Mouse (Mus musculus) forebrain, embryonic 16.5 days (tissue): Measurements from ENCODE around the gene Rab14. TPM values are rescaled to one million over a fixed set of nuclear protein-coding genes. Genes with fewer than 3 reads are reported as not detected.

Experiments
- ATAC-seq: fragments of 200-750 bp; cut with Nextera tagmentation; 2 replicates; pipeline ENCODE4 v1.8.0; 2017; ENCODE audit warnings: mild to moderate bottlenecking, moderate library complexity
- H3K27ac ChIP-seq: fragments of 300-500 bp; sonication (generic); 2 replicates; pipeline ENCODE4 v1.5.1; 2014; ENCODE audit warnings: low read length, control low read depth
- H3K27me3 ChIP-seq: fragments of 300-500 bp; sonication (generic); replicated peaks from 2 replicates; pipeline ENCODE4 v1.6.1; 2014; ENCODE audit warnings: low read length; ENCODE audit not compliant: control insufficient read depth, insufficient read depth
- H3K36me3 ChIP-seq: fragments of 300-500 bp; sonication (generic); 2 replicates; pipeline ENCODE4 v1.6.1; 2014; ENCODE audit not compliant: control insufficient read depth, insufficient read depth
- H3K4me1 ChIP-seq: fragments of 300-500 bp; sonication (generic); replicated peaks from 2 replicates; pipeline ENCODE4 v1.6.1; 2014; ENCODE audit warnings: low read length; ENCODE audit not compliant: control insufficient read depth, insufficient read depth
- H3K4me2 ChIP-seq: fragments of 300-500 bp; sonication (generic); 2 replicates; pipeline ENCODE4 v1.6.1; 2014; ENCODE audit warnings: mild to moderate bottlenecking, low read length, control low read depth
- H3K4me3 ChIP-seq: fragments of 300-500 bp; sonication (generic); replicated peaks from 2 replicates; pipeline ENCODE4 v1.5.1; 2014; ENCODE audit warnings: mild to moderate bottlenecking, low read length, control low read depth
- H3K9ac ChIP-seq: fragments of 300-500 bp; sonication (generic); replicated peaks from 2 replicates; pipeline ENCODE4 v1.6.1; 2014; ENCODE audit warnings: low read depth, low read length, control low read depth
- H3K9me3 ChIP-seq: fragments of 300-500 bp; sonication (generic); 2 replicates; pipeline ENCODE4 v1.6.1; 2016; ENCODE audit warnings: low read length; ENCODE audit not compliant: control insufficient read depth
- WGBS: fragments of 180-500 bp; shearing (Covaris S2); extraction: QIAGEN DNeasy Blood & Tissue Kit; methylation state at CpG from one replicate; pipeline ENCODE4 v1.1.7; 2014; 5-methylcytosine and 5-hydroxymethylcytosine counted together
- polyA plus RNA-seq: library from polyadenylated mRNA; unstranded; fragments of >200 nt; fragmentation: Nextera tagmentation; extraction: Ambion mirVana; gene quantifications from 2 replicates; pipeline ENCODE4 v1.2.1, GENCODE M21; 2015

Rab14 gene
- polyA plus RNA-seq, 1 experiment from 2014 or later: 405 TPM

GRCm38 (mm10) chr2:35208054-35208453 is 7.1 kb upstream of the Rab14 start:
- WGBS: 83% methylated on average over 3 of the region's 3 CpGs
- H3K27me3 ChIP-seq: no peaks in the 10 kb centered on the region
- no peak overlapping the region for H3K4me3 ChIP-seq
- no peak for ATAC-seq
- no peaks in the 10 kb centered on the region for H3K4me1 ChIP-seq
- no peaks in the 10 kb centered on the region for H3K36me3 ChIP-seq
- no peak overlapping the region for H3K4me2 ChIP-seq
- no peak overlapping the region for H3K9ac ChIP-seq
- H3K9me3 ChIP-seq: no peaks in the 10 kb centered on the region
- no peak overlapping the region for H3K27ac ChIP-seq

DNA sequence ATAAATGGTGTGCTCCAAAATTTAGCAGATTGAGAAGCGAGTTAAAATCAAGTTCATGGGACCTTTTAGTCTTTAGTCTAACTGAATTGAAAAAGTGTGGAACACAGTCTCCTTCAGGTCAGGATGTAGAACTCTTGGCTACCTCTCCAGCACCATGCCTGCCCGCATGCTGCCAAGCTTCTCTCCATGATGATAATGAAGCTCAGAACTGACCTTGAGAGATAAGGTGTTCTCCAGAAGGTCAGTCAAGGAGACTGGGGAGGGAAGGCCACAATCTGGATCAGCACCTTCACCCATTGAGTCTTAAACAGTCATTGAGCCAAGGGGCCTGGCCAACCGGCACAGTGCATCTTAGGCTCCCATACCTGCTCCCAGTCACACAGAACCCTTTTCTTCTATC is 5.8 kb upstream of the Rab14 start:
- H3K4me1 ChIP-seq: no peaks in the 10 kb centered on the region
- ATAC-seq: no peak
- no peaks in the 10 kb centered on the region for H3K27me3 ChIP-seq
- no peak overlapping the region for H3K4me2 ChIP-seq
- no peak overlapping the region for H3K9ac ChIP-seq
- H3K4me3 ChIP-seq: no peak overlapping the region
- WGBS: 89% methylated on average over 3 of the region's 3 CpGs
- no peak overlapping the region for H3K27ac ChIP-seq
- H3K9me3 ChIP-seq: no peaks in the 10 kb centered on the region
- no peaks in the 10 kb centered on the region for H3K36me3 ChIP-seq

DNA sequence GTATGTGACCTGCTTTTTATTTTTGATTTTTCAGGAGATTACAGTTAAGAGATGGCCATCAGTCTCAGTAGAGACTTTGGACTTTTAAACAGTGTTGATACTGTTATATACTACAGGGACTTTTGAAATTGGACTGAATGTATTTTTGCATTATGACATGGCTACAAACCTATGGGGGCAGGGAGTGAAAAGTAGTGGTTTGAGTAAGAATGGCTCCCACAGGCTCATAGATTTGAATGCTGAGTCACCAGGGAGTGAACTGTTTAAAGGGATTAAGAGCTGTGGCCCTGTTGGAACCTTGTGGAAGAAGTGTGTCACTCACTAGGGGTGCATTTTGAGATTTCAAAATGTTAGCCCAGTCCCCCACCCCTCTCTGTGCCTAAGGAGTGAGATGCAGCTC is 2.8 kb upstream of the Rab14 start:
- no peak overlapping the region for H3K4me2 ChIP-seq
- H3K36me3 ChIP-seq: no peaks in the 10 kb centered on the region
- H3K27me3 ChIP-seq: no peaks in the 10 kb centered on the region
- no peak overlapping the region for H3K27ac ChIP-seq
- H3K9ac ChIP-seq: no peak overlapping the region
- no peaks in the 10 kb centered on the region for H3K9me3 ChIP-seq
- H3K4me1 ChIP-seq: peaks cover 10% of the 10 kb centered on the region
- no peak overlapping the region for H3K4me3 ChIP-seq
- ATAC-seq: no peak

GRCm38 (mm10) chr2:35199971-35200897 is 686 bp downstream of the Rab14 start:
- Histone ChIP-seq H3K36me3 (no peaks in the 10 kb centered on the region), H3K4me3 (peak overlapping the region; percentile 65), H3K9ac (peak overlapping the region; percentile 97), H3K4me1 (peaks cover 18% of the 10 kb centered on the region), H3K27ac (peak overlapping the region; percentile 98), H3K27me3 (no peaks in the 10 kb centered on the region), H3K4me2 (peak overlapping the region; percentile 67), H3K9me3 (no peaks in the 10 kb centered on the region)
- WGBS: under 1% methylated on average over 78 of the region's 90 CpGs
- peak; percentile 65 for ATAC-seq

GRCm38 (mm10) chr2:35199541-35199940 is 1.4 kb downstream of the Rab14 start:
- peak overlapping the region; percentile 67 for H3K4me2 ChIP-seq
- 9% methylated on average over 5 of the region's 5 CpGs for WGBS
- H3K36me3 ChIP-seq: no peaks in the 10 kb centered on the region
- H3K9me3 ChIP-seq: no peaks in the 10 kb centered on the region
- peaks cover 18% of the 10 kb centered on the region for H3K4me1 ChIP-seq
- peak overlapping the region; percentile 65 for H3K4me3 ChIP-seq
- peak overlapping the region; percentile 97 for H3K9ac ChIP-seq
- no peaks in the 10 kb centered on the region for H3K27me3 ChIP-seq
- no peak overlapping the region for H3K27ac ChIP-seq
- no peak for ATAC-seq

GRCm38 (mm10) chr2:35195626-35196544 is 5.0 kb downstream of the Rab14 start:
- Histone ChIP-seq H3K4me1 (peaks cover 15% of the 10 kb centered on the region), H3K9me3 (no peaks in the 10 kb centered on the region), H3K27me3 (no peaks in the 10 kb centered on the region), H3K4me3 (no peak overlapping the region), H3K4me2 (no peak overlapping the region), H3K9ac (no peak overlapping the region), H3K36me3 (no peaks in the 10 kb centered on the region), H3K27ac (no peak overlapping the region)
- no peak for ATAC-seq
- WGBS: 83% methylated on average over 6 of the region's 6 CpGs

DNA sequence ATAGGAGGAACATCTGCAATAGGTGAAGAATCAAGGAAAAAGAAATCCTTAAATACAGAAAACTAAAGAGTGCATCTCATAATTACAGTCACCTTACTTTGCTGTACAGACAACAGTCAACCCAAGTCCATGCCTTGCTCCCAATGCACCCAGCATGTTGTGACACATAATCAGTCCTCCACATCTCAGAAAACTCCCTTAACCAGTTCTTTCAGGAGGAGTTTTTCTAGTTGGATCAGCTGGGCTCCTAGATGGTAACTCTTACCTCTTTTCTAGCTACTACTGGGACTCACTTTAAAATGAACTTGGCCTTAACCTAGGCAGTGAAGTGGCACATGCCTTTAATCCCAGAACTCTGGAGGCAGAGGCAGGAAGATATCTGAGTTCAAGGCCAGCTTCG is 6.9 kb downstream of the Rab14 start:
- no peaks in the 10 kb centered on the region for H3K9me3 ChIP-seq
- H3K27me3 ChIP-seq: no peaks in the 10 kb centered on the region
- H3K4me3 ChIP-seq: no peak overlapping the region
- peaks cover 4% of the 10 kb centered on the region for H3K36me3 ChIP-seq
- WGBS: 79% methylated on average over 1 of the region's 1 CpGs
- ATAC-seq: no peak
- H3K4me2 ChIP-seq: no peak overlapping the region
- H3K9ac ChIP-seq: no peak overlapping the region
- H3K4me1 ChIP-seq: peaks cover 8% of the 10 kb centered on the region
- H3K27ac ChIP-seq: no peak overlapping the region

GRCm38 (mm10) chr2:35188929-35189328 is 12.0 kb downstream of the Rab14 start:
- no peak overlapping the region for H3K4me3 ChIP-seq
- no peaks in the 10 kb centered on the region for H3K27me3 ChIP-seq
- H3K36me3 ChIP-seq: peaks cover 9% of the 10 kb centered on the region
- H3K4me2 ChIP-seq: no peak overlapping the region
- no peaks in the 10 kb centered on the region for H3K4me1 ChIP-seq
- ATAC-seq: no peak
- H3K9me3 ChIP-seq: no peaks in the 10 kb centered on the region
- no peak overlapping the region for H3K9ac ChIP-seq
- WGBS: 87% methylated on average over 5 of the region's 5 CpGs
- H3K27ac ChIP-seq: no peak overlapping the region

DNA sequence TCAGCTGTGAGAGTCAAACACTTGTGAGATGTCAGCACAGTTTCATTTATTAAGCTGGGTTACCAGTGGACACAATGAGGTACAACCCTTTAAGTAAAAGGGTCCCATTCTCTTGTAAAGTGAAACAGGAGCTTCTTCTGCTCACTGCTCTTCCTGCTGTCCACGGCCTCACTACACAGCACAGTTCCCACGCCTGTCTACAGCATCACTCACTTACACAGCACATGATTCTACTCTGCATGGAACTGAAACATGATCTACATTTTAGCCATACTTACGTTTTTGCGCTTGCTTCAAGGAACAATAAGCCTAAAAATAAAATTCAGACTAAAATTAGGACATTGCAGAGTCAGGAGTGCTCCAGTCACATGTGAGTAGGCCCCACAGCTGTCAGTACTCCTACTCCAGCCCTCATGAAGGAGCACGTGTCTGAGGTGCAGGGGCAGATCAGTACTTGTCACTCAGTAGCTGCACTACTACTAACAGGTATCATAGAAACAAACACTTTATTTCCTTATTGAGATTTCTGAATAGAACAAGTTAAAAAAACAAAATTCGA is 17.7 kb downstream of the Rab14 start:
- 91% methylated on average over 6 of the region's 6 CpGs for WGBS
- Histone ChIP-seq H3K4me1 (no peaks in the 10 kb centered on the region), H3K9ac (no peak overlapping the region), H3K4me2 (no peak overlapping the region), H3K27ac (no peak overlapping the region), H3K36me3 (peaks cover 12% of the 10 kb centered on the region), H3K4me3 (no peak overlapping the region), H3K9me3 (no peaks in the 10 kb centered on the region), H3K27me3 (no peaks in the 10 kb centered on the region)
- ATAC-seq: no peak
